Mouse (Mus musculus) activated CD4-positive, CD25-positive, alpha-beta regulatory T cell, adult 4 months (primary cell): Measurements from ENCODE around the gene Tmem129. TPM values are rescaled to one million over a fixed set of nuclear protein-coding genes. Genes with fewer than 3 reads are reported as not detected.
A peak's percentile ranks its signal among the peaks of the same experiment; 100 is the strongest.

Experiments used
- ATAC-seq: one replicate; pipeline ENCODE4 v1.8.0; 2017
- polyA plus RNA-seq, 2 experiments: library from polyadenylated mRNA; unstranded; fragments of 100-300 nt; shearing (Covaris generic); gene quantifications; one replicate each; pipeline ENCODE4 v1.2.1; 2017

The Tmem129 gene
- polyA plus RNA-seq, 2 experiments from 2014 or later, result 26.9 to 27.1 TPM

DNA sequence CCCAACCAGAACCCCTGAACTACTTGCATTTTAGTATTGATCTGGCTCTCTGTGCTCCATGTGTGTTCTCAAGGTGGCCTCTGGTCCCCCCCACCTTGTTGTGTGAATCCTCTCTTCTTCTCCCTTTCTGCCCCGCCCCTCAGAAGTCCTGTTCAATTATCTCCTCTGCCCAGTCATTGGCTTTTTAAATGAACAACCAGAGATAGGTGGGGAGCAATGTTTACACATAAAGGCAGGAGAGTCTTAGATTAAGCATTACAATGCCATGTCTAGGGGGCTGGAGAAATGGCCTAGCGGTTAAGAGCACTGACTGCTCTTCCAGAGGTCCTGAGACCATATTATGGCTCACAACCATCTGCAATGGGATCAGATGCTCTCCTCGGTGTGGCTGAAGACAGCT, 22.9 kb downstream of the Tmem129 start:
- ATAC-seq, result no peak

DNA sequence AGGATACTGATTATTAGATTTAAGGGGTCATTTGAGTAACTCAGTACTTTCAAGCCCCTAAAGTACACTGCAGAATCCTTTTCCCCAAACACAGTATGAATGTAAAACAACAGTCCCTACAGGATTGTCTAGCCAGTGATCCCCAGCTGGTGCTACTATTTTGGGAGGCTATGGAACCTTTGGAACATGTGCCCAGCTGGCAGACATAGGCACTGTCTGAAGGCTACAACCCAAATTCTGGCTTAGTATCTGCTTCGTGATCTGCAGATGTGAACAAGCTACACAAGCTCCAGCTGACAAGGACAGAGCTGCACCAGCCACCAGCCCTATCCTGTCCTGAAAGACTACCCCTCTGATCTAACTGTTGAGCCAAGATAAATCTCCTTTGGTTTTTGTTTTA, 25.7 kb downstream of the Tmem129 start:
- no peak for ATAC-seq

- ATAC-seq, result no peak
These were observed 27.6 kb downstream of the Tmem129 start for GRCm38 (mm10) chr5:33630615-33631014.

GRCm38 (mm10) chr5:33630061-33630460, 28.2 kb downstream of the Tmem129 start:
- peak; percentile 2 for ATAC-seq

DNA sequence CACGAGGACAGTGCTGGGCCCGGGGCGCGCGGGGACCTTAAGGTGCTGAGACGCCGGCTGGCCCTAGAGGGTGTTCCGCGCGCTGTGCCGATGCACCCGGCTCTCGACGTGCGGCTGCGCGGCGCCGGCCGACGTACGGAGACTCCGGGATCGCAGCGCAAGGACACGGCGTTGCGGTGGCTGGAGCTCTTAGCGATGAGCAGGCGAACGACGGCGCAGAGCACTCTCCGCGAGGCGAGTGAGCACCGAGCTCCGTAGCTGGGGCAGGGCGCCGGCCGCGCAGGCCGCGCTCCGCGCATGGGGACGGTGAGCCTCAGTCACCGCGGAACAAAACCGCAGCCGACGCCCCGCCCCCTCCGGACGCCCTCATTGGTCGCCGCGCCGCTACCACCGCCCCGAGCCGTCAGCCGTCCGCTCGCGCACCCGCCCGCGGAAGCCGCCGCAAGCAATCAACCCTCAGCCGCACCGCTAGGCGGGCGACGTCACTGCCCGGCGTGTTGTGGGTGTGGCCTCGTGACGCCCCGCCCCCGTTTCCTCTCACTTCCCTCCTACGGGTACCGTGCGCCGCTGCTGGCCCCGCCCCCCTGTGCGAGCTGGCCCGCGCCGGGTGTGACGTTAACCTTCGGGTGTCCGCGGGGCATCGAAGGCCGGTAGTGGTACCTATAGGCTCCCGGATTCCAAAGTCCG, 28.8 kb downstream of the Tmem129 start, which contains the start of the genes Fam53a and Gm9903:
Gene Fam53a (minus strand): TSS at position 335 of the 687 bp plus-strand sequence.
Gene Gm9903 (plus strand): TSS at position 625 of the 687 bp plus-strand sequence.
- peak; percentile 87 for ATAC-seq

- peak; percentile 19 for ATAC-seq
These were observed 29.4 kb downstream of the Tmem129 start for GRCm38 (mm10) chr5:33628820-33629300.

GRCm38 (mm10) chr5:33627968-33628367, 30.2 kb downstream of the Tmem129 start:
- no peak for ATAC-seq

DNA sequence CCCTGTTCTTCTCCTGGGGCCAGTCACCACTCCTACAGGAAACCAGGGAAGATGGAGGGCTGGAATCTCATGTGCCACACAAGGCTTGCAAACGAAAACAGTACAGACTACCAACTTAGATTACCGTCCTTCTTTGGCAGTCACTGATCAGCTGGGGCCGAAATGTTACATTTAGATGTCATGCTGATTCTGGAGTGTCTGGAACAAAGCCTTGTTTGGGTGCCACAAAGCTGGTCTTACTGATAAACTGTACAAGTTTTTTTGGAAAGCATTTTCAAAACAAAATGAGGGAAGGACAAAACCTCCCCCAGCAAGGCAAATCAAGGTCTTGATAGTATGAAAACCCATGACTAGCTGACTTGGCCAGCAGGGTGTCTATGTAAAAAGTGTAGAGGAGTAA, 34.5 kb downstream of the Tmem129 start:
- ATAC-seq, result no peak

- no peak for ATAC-seq
These were observed 35.5 kb downstream of the Tmem129 start for GRCm38 (mm10) chr5:33622671-33623070.

DNA sequence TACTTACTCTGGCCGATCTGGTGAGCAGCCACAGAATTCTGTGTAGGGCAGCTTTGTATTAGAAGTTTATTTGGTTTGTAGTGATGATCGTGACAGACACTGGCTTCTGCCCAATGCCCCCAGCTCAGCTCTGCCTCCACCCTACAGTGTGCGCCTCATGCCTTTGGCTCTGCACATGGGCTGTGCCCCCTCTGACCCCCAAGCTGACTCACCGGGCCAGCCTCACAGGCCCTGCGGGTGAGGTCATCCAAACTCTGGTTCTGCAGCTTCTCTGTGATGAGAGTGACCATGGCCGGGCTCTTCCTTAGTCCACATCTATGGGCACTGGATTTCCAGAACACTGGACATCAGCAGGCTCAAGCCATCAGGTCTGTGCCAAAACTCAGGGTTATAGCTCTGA, 43.8 kb downstream of the Tmem129 start:
- no peak for ATAC-seq

- ATAC-seq, result no peak
These were observed 46.4 kb downstream of the Tmem129 start for GRCm38 (mm10) chr5:33611795-33612194.

DNA sequence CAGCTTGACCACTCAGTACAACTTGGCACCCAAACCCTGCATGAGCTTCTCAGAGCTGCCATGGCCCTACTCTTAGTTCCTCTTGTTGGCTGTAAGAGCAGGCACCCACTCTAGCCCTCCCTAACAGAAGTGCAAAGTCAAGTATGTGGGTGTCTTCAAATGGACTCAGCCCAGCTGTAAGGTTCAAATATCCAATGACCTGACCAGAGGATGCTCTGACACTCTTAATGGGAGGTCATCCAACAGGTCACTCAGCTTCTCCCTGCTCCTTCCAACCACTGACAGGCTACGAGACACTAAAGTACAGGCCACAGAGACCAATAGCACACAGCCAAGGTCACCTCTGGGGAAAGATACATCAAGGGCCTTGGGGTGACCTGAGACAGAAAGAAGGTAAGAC, 49.0 kb downstream of the Tmem129 start:
- no peak for ATAC-seq

- no peak for ATAC-seq
These were observed 50.8 kb downstream of the Tmem129 start for GRCm38 (mm10) chr5:33607434-33607833.

GRCm38 (mm10) chr5:33606631-33607030, 51.6 kb downstream of the Tmem129 start:
- no peak for ATAC-seq

DNA sequence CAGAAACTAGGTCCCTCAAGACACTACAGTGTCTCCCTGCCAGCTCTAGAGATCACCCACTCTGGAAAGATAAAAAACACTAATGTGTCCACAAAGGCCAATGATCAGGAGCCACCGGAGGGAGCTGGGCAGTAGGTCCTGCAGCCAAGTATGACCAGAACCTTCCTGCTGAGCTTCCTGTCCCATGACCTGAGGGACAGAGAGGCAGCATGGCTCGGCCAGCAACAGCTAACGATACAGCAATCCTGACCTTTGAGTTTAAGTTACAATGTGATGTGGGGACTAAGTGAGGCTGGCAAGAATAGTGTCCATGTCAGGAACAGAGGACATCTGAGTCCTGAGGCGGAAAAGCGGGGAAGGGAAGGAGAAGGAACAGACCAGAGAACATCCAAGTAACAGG, 52.9 kb downstream of the Tmem129 start:
- no peak for ATAC-seq

Other genes starting within 250 kb of the Tmem129 start
- gene Nkx1-1, start 224.4 kb downstream of the Tmem129 start, polyA plus RNA-seq, result not detected
- 10 to 100 TPM; 23.2 to 28.0 TPM for gene Fam53a, start 28.8 kb downstream of the Tmem129 start, polyA plus RNA-seq
- gene Gm9903, start 28.5 kb downstream of the Tmem129 start, polyA plus RNA-seq, result under 1 TPM; 0.62 to 0.64 TPM
- gene Slbp, start 5.8 kb downstream of the Tmem129 start, polyA plus RNA-seq, result 100 to 1,000 TPM; 182 to 187 TPM
- gene Tacc3, start 288 bp downstream of the Tmem129 start, polyA plus RNA-seq, result 10 to 100 TPM; 51.6 to 56.2 TPM
- gene Fgfr3, start 63.3 kb upstream of the Tmem129 start, polyA plus RNA-seq, result under 1 TPM in 1 of 2 experiments, not detected in 1; 0.11 TPM
- 10 to 100 TPM; 18.0 to 22.2 TPM for gene Letm1, start 124.4 kb upstream of the Tmem129 start, polyA plus RNA-seq
- 10 to 100 TPM; 17.2 to 17.8 TPM for gene Nsd2, start 162.3 kb upstream of the Tmem129 start, polyA plus RNA-seq